ENCODE assay signal across 9 mouse cellular contexts in genomic region chr13:39647367-39647766, GRCm38 (mm10).
A peak's percentile ranks its signal among the peaks of the same experiment; 100 is the strongest.
DNase-seq lines count a peak whose midpoint lies in the region; TF ChIP-seq lines count a peak whose summit lies in the region.
"Had no signal": no experiment of that assay in that cellular context is flagged by ENCODE, and none has a peak within 500 bp of the region (broad histone marks: within the 10 kb centered on the region; RNA-seq: fewer than 3 reads in every experiment).

No protein-coding gene starts in this region.

- peak; percentile 34 for DNase-seq in heart, postnatal 4 days
- DNase-seq in heart, adult 9 months (ENCODE audit: low spot score in 2 of 2): no peak
- DNase-seq in ZHBTc4 (ENCODE audit: low read depth, low spot score): peak; percentile 67
- peak; percentile 63 for DNase-seq in embryonic facial prominence, embryonic 10.5 days (ENCODE audit: low spot score)
- DNase-seq in kidney, postnatal 36 days: peak; percentile 14 to 71
- DNase-seq in lung, adult 2 months: peak; percentile 8
- peak; percentile 78 to 82 for DNase-seq in right cerebral cortex, adult 2 months (ENCODE audit: low spot score in 2 of 2)
- no peak for DNase-seq in heart, postnatal 25 days (ENCODE audit: low spot score)

- 17% methylated on average over 9 of the region's 9 CpGs for WGBS in embryonic facial prominence, embryonic 10.5 days
- 20% methylated on average over 9 of the region's 9 CpGs for WGBS in lung, adult 2 months

- no peaks in the 10 kb centered on the region for H3K36me3 ChIP-seq in embryonic facial prominence, embryonic 10.5 days (replicated peaks)
- H3K36me3 ChIP-seq: limb, embryonic 12.5 days had no signal

- no peaks in the 10 kb centered on the region for H3K9me3 ChIP-seq in embryonic facial prominence, embryonic 10.5 days
- H3K9me3 ChIP-seq: limb, embryonic 12.5 days had no signal

- no peak overlapping the region for H3K4me3 ChIP-seq in embryonic facial prominence, embryonic 10.5 days
- H3K4me3 ChIP-seq in lung, adult 2 months (replicated peaks; ENCODE audit: extremely low read depth, low read depth, low read length): no peak overlapping the region
- H3K4me3 ChIP-seq: limb, embryonic 12.5 days had no signal

- H3K4me1 ChIP-seq in embryonic facial prominence, embryonic 10.5 days: 0 out of 2 replicates have a peak, but pooled peaks cover 4% of the 10 kb centered on the region
- no peaks in the 10 kb centered on the region for H3K4me1 ChIP-seq in lung, adult 2 months (ENCODE audit: control insufficient read depth, insufficient read depth, low read length)

- intact Hi-C loops in heart, postnatal 25 days (cut with DNase I): loop anchor here (5.0 kb wide), 1 partner anchor 1110 kb away; no protein-coding TSS in a partner anchor

- TF ChIP-seq CTCF in lung, adult 2 months (IDR thresholded peaks at IDR 0.05; ENCODE audit: insufficient read depth, low read length): peak; percentile 43; the same call in 1 of the 2 replicates

- H3K27ac ChIP-seq in embryonic facial prominence, embryonic 10.5 days (replicated peaks): no peak overlapping the region
- H3K27ac ChIP-seq: limb, embryonic 12.5 days had no signal

- peaks cover 19% of the 10 kb centered on the region; the same call in 1 of the 2 replicates for H3K27me3 ChIP-seq in embryonic facial prominence, embryonic 10.5 days (replicated peaks; ENCODE audit: low read depth, poor library complexity, severe bottlenecking)

- no peak for TF ChIP-seq POLR2A in lung, adult 2 months (IDR thresholded peaks at IDR 0.05; ENCODE audit: borderline replicate concordance, extremely low read depth, low read depth, low read length)

Comparison
In these comparisons a context has a peak if more than half of its experiments do, and no peak if none do; other contexts are left out.
1. DNase-seq: peak in heart, postnatal 4 days (single experiment), ZHBTc4 (single experiment), embryonic facial prominence, embryonic 10.5 days (single experiment), kidney, postnatal 36 days (2 of 2), lung, adult 2 months (single experiment) and right cerebral cortex, adult 2 months (2 of 2); none in heart, adult 9 months (0 of 2) and heart, postnatal 25 days (single experiment).